Mouse (Mus musculus): ENCODE measurements around the gene Fbln2. TPM values are rescaled to one million over a fixed set of nuclear protein-coding genes. Genes with fewer than 3 reads are reported as not detected.

Gene Fbln2
- polyA plus RNA-seq, 1 experiment from 2014 or later, result 78.7 TPM

- no peak overlapping the region for H3K4me2 ChIP-seq (ENCODE audit: low read depth, severe bottlenecking)
- ATAC-seq (ENCODE audit: insufficient number of reproducible peaks, low FRiP score, low TSS enrichment, low read depth) (no peak), DNase-seq (ENCODE audit: low spot score) (no peak)
- no peak overlapping the region for H3K9ac ChIP-seq (ENCODE audit: low read length)
- no peaks in the 10 kb centered on the region for H3K27me3 ChIP-seq (ENCODE audit: control insufficient read depth, insufficient read depth, low read length)
- no peak overlapping the region for H3K27ac ChIP-seq (replicated peaks; ENCODE audit: low read depth, low read length)
- WGBS, result 84% methylated on average over 6 of the region's 6 CpGs
- H3K4me1 ChIP-seq (ENCODE audit: control insufficient read depth, insufficient read depth, low read length), result no peaks in the 10 kb centered on the region
- no peaks in the 10 kb centered on the region for H3K9me3 ChIP-seq (ENCODE audit: control insufficient read depth, low read length)
- no peak overlapping the region for H3K4me3 ChIP-seq (ENCODE audit: low read depth, low read length)
- no peaks in the 10 kb centered on the region for H3K36me3 ChIP-seq (ENCODE audit: control insufficient read depth, insufficient read depth, low read length)
Observed at GRCm38 (mm10) chr6:91224939-91225338, 12.7 kb downstream of the Fbln2 start.

- Histone ChIP-seq H3K4me1 (ENCODE audit: control insufficient read depth, insufficient read depth, low read length) (no peaks in the 10 kb centered on the region), H3K9ac (ENCODE audit: low read length) (no peak overlapping the region), H3K36me3 (ENCODE audit: control insufficient read depth, insufficient read depth, low read length) (no peaks in the 10 kb centered on the region), H3K9me3 (ENCODE audit: control insufficient read depth, low read length) (no peaks in the 10 kb centered on the region), H3K4me2 (ENCODE audit: low read depth, severe bottlenecking) (no peak overlapping the region), H3K27me3 (ENCODE audit: control insufficient read depth, insufficient read depth, low read length) (no peaks in the 10 kb centered on the region), H3K4me3 (ENCODE audit: low read depth, low read length) (no peak overlapping the region), H3K27ac (replicated peaks; ENCODE audit: low read depth, low read length) (no peak overlapping the region)
- ATAC-seq (ENCODE audit: insufficient number of reproducible peaks, low FRiP score, low TSS enrichment, low read depth), result no peak
- 82% methylated on average over 4 of the region's 4 CpGs for WGBS
- DNase-seq (ENCODE audit: low spot score), result no peak
Observed at GRCm38 (mm10) chr6:91225346-91225745, 13.1 kb downstream of the Fbln2 start.

- Histone ChIP-seq H3K9ac (ENCODE audit: low read length) (no peak overlapping the region), H3K27ac (replicated peaks; ENCODE audit: low read depth, low read length) (no peak overlapping the region), H3K9me3 (ENCODE audit: control insufficient read depth, low read length) (no peaks in the 10 kb centered on the region), H3K4me1 (ENCODE audit: control insufficient read depth, insufficient read depth, low read length) (no peaks in the 10 kb centered on the region), H3K4me3 (ENCODE audit: low read depth, low read length) (no peak overlapping the region), H3K27me3 (ENCODE audit: control insufficient read depth, insufficient read depth, low read length) (no peaks in the 10 kb centered on the region), H3K36me3 (ENCODE audit: control insufficient read depth, insufficient read depth, low read length) (no peaks in the 10 kb centered on the region), H3K4me2 (ENCODE audit: low read depth, severe bottlenecking) (no peak overlapping the region)
- 56% methylated on average over 1 of the region's 1 CpGs for WGBS
- ATAC-seq (ENCODE audit: insufficient number of reproducible peaks, low FRiP score, low TSS enrichment, low read depth) (no peak), DNase-seq (ENCODE audit: low spot score) (no peak)
Observed at GRCm38 (mm10) chr6:91226058-91226457, 13.8 kb downstream of the Fbln2 start.

GRCm38 (mm10) chr6:91228980-91229379 is 16.7 kb downstream of the Fbln2 start:
- ATAC-seq (ENCODE audit: insufficient number of reproducible peaks, low FRiP score, low TSS enrichment, low read depth) (no peak), DNase-seq (ENCODE audit: low spot score) (no peak)
- Histone ChIP-seq H3K27me3 (ENCODE audit: control insufficient read depth, insufficient read depth, low read length) (no peaks in the 10 kb centered on the region), H3K27ac (replicated peaks; ENCODE audit: low read depth, low read length) (no peak overlapping the region), H3K4me3 (ENCODE audit: low read depth, low read length) (no peak overlapping the region), H3K36me3 (ENCODE audit: control insufficient read depth, insufficient read depth, low read length) (no peaks in the 10 kb centered on the region), H3K9ac (ENCODE audit: low read length) (no peak overlapping the region), H3K4me1 (ENCODE audit: control insufficient read depth, insufficient read depth, low read length) (no peaks in the 10 kb centered on the region), H3K9me3 (ENCODE audit: control insufficient read depth, low read length) (no peaks in the 10 kb centered on the region), H3K4me2 (ENCODE audit: low read depth, severe bottlenecking) (no peak overlapping the region)
- 75% methylated on average over 4 of the region's 4 CpGs for WGBS

GRCm38 (mm10) chr6:91231000-91231399 is 18.7 kb downstream of the Fbln2 start:
- Histone ChIP-seq H3K27me3 (ENCODE audit: control insufficient read depth, insufficient read depth, low read length) (no peaks in the 10 kb centered on the region), H3K4me3 (ENCODE audit: low read depth, low read length) (no peak overlapping the region)

GRCm38 (mm10) chr6:91231523-91231922 is 19.3 kb downstream of the Fbln2 start:
- H3K4me3 ChIP-seq (ENCODE audit: low read depth, low read length), result no peak overlapping the region
- ATAC-seq (ENCODE audit: insufficient number of reproducible peaks, low FRiP score, low TSS enrichment, low read depth) (no peak), DNase-seq (ENCODE audit: low spot score) (no peak)
- H3K27me3 ChIP-seq (ENCODE audit: control insufficient read depth, insufficient read depth, low read length), result no peaks in the 10 kb centered on the region
- H3K4me1 ChIP-seq (ENCODE audit: control insufficient read depth, insufficient read depth, low read length), result peaks cover 23% of the 10 kb centered on the region
- no peaks in the 10 kb centered on the region; the same call in 1 of the 2 replicates for H3K36me3 ChIP-seq (ENCODE audit: control insufficient read depth, insufficient read depth, low read length)
- H3K4me2 ChIP-seq (ENCODE audit: low read depth, severe bottlenecking), result no peak overlapping the region
- no peak overlapping the region for H3K27ac ChIP-seq (replicated peaks; ENCODE audit: low read depth, low read length)
- no peaks in the 10 kb centered on the region for H3K9me3 ChIP-seq (ENCODE audit: control insufficient read depth, low read length)
- WGBS, result 75% methylated on average over 4 of the region's 4 CpGs
- no peak overlapping the region for H3K9ac ChIP-seq (ENCODE audit: low read length)

More at GRCm38 (mm10) chr6:91231000-91231399, 18.7 kb downstream of the Fbln2 start:
- DNase-seq (ENCODE audit: low spot score), result no peak
- H3K36me3 ChIP-seq (ENCODE audit: control insufficient read depth, insufficient read depth, low read length), result no peaks in the 10 kb centered on the region; the same call in 1 of the 2 replicates
- no peak overlapping the region for H3K9ac ChIP-seq (ENCODE audit: low read length)
- peaks cover 18% of the 10 kb centered on the region for H3K4me1 ChIP-seq (ENCODE audit: control insufficient read depth, insufficient read depth, low read length)
- 95% methylated on average over 5 of the region's 5 CpGs for WGBS
- no peak overlapping the region for H3K27ac ChIP-seq (replicated peaks; ENCODE audit: low read depth, low read length)
- ATAC-seq (ENCODE audit: insufficient number of reproducible peaks, low FRiP score, low TSS enrichment, low read depth), result no peak
- no peak overlapping the region for H3K4me2 ChIP-seq (ENCODE audit: low read depth, severe bottlenecking)
- H3K9me3 ChIP-seq (ENCODE audit: control insufficient read depth, low read length), result no peaks in the 10 kb centered on the region

- H3K9me3 ChIP-seq (ENCODE audit: control insufficient read depth, low read length), result no peaks in the 10 kb centered on the region
- no peak for DNase-seq (ENCODE audit: low spot score)
- 87% methylated on average over 12 of the region's 12 CpGs for WGBS
Observed at GRCm38 (mm10) chr6:91233011-91233410, 20.8 kb downstream of the Fbln2 start.

GRCm38 (mm10) chr6:91233424-91234015 is 21.3 kb downstream of the Fbln2 start:
- DNase-seq (ENCODE audit: low spot score) (no peak), ATAC-seq (ENCODE audit: insufficient number of reproducible peaks, low FRiP score, low TSS enrichment, low read depth) (no peak)
- Histone ChIP-seq H3K27ac (replicated peaks; ENCODE audit: low read depth, low read length) (no peak overlapping the region), H3K36me3 (ENCODE audit: control insufficient read depth, insufficient read depth, low read length) (no peaks in the 10 kb centered on the region; the same call in 1 of the 2 replicates), H3K4me2 (ENCODE audit: low read depth, severe bottlenecking) (no peak overlapping the region), H3K9me3 (ENCODE audit: control insufficient read depth, low read length) (no peaks in the 10 kb centered on the region), H3K4me3 (ENCODE audit: low read depth, low read length) (no peak overlapping the region), H3K27me3 (ENCODE audit: control insufficient read depth, insufficient read depth, low read length) (no peaks in the 10 kb centered on the region), H3K4me1 (ENCODE audit: control insufficient read depth, insufficient read depth, low read length) (peaks cover 32% of the 10 kb centered on the region), H3K9ac (ENCODE audit: low read length) (no peak overlapping the region)
- WGBS, result 75% methylated on average over 10 of the region's 10 CpGs

More at GRCm38 (mm10) chr6:91233011-91233410, 20.8 kb downstream of the Fbln2 start:
- H3K36me3 ChIP-seq (ENCODE audit: control insufficient read depth, insufficient read depth, low read length), result no peaks in the 10 kb centered on the region; the same call in 1 of the 2 replicates
- H3K4me1 ChIP-seq (ENCODE audit: control insufficient read depth, insufficient read depth, low read length), result peaks cover 32% of the 10 kb centered on the region
- H3K27me3 ChIP-seq (ENCODE audit: control insufficient read depth, insufficient read depth, low read length), result no peaks in the 10 kb centered on the region
- H3K4me2 ChIP-seq (ENCODE audit: low read depth, severe bottlenecking), result no peak overlapping the region
- no peak overlapping the region for H3K27ac ChIP-seq (replicated peaks; ENCODE audit: low read depth, low read length)
- ATAC-seq (ENCODE audit: insufficient number of reproducible peaks, low FRiP score, low TSS enrichment, low read depth), result no peak
- H3K4me3 ChIP-seq (ENCODE audit: low read depth, low read length), result no peak overlapping the region
- H3K9ac ChIP-seq (ENCODE audit: low read length), result no peak overlapping the region

- 0 out of 2 replicates have a peak overlapping the region, but pooled peaks have one; percentile 30 for H3K9ac ChIP-seq (ENCODE audit: low read length)
Observed at GRCm38 (mm10) chr6:91236006-91236405, 23.8 kb downstream of the Fbln2 start.

More at GRCm38 (mm10) chr6:91236006-91236405, 23.8 kb downstream of the Fbln2 start:
- Histone ChIP-seq H3K4me3 (ENCODE audit: low read depth, low read length) (no peak overlapping the region), H3K4me1 (ENCODE audit: control insufficient read depth, insufficient read depth, low read length) (peaks cover 32% of the 10 kb centered on the region), H3K36me3 (ENCODE audit: control insufficient read depth, insufficient read depth, low read length) (no peaks in the 10 kb centered on the region; the same call in 1 of the 2 replicates), H3K4me2 (ENCODE audit: low read depth, severe bottlenecking) (peak overlapping the region; percentile 25; the same call in 1 of the 2 replicates), H3K9me3 (ENCODE audit: control insufficient read depth, low read length) (no peaks in the 10 kb centered on the region), H3K27ac (replicated peaks; ENCODE audit: low read depth, low read length) (peak overlapping the region; percentile 86), H3K27me3 (ENCODE audit: control insufficient read depth, insufficient read depth, low read length) (no peaks in the 10 kb centered on the region)
- ATAC-seq (ENCODE audit: insufficient number of reproducible peaks, low FRiP score, low TSS enrichment, low read depth), result peak; percentile 73
- 13% methylated on average over 11 of the region's 11 CpGs for WGBS
- DNase-seq (ENCODE audit: low spot score), result no peak

All from limb, embryonic 11.5 days (tissue).